Mouse (Mus musculus) embryonic fibroblast, embryonic 13.5 days (primary cell): Measurements from ENCODE around the gene Ipo4.

Experiments
- CTCF ChIP-seq: IDR thresholded peaks from 2 replicates; pipeline ENCODE4 v1.5.1; 2011; ENCODE audit warnings: mild to moderate bottlenecking, control low read depth, low read length, moderate library complexity, borderline replicate concordance; ENCODE audit not compliant: insufficient read depth
- POLR2A ChIP-seq: IDR thresholded peaks from 2 replicates; pipeline ENCODE4 v1.6.1; 2011; ENCODE audit warnings: low read depth, mild to moderate bottlenecking, control low read depth, low read length, moderate library complexity

DNA sequence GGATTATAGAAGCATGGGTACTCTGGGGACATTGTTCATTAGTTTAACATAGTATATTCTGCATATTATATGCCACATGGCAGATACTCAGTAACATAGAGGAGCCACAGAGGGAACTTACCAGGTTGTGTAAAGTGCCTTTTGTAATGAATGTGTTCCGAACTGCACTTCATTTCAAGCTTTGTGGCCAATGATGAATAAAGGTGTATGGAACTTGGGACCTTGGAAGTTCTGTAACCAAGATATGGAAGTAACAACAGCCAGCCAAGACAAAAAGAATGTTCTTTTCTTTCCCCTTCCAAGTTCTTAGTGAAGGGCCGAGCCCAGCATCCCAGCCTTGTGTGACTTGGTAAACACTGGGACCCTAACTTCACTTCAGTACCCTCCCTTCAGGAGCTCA lies 14.1 kb upstream of the Ipo4 start, which contains the start of gene Tssk4:
- TF ChIP-seq CTCF (no peak), POLR2A (no peak)
